In the genomic region with DNA sequence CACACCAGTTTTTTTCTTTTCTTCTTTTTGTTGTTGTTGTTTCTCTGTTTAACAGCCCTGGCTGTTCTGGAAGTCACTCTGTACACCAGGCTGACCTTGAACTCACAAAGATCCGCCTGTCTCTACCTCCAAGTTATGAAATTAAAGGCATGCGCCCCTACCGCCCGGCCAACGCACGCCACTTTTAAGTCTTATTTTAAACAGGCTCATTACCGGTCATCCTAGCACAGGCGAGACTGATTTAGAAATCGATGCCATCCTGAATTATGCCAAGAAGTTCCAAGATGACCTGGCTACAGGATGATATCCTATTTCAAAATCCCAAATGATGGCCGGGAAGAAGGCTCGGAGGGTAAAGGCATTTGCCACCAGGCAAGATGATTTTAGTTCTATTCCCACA, we compare ENCODE assay signal across 8 mouse cellular contexts. TPM values are rescaled to one million over a fixed set of nuclear protein-coding genes. Genes with fewer than 3 reads are reported as not detected.
A peak's percentile ranks its signal among the peaks of the same experiment; 100 is the strongest.
DNase-seq lines count a peak whose midpoint lies in the region.

A gene (plus strand): TSS at position 33 of the 400 bp plus-strand sequence.

- 84% methylated on average over 11 of the region's 11 CpGs for WGBS in embryonic facial prominence, embryonic 10.5 days
- WGBS in large intestine, adult 2 months, result 45% methylated on average over 11 of the region's 11 CpGs

- no peaks in the 10 kb centered on the region for H3K27me3 ChIP-seq in embryonic facial prominence, embryonic 10.5 days (replicated peaks; ENCODE audit: low read depth, poor library complexity, severe bottlenecking)

- H3K9me3 ChIP-seq in embryonic facial prominence, embryonic 10.5 days, result no peaks in the 10 kb centered on the region

- DNase-seq in urinary bladder, adult 2 months (ENCODE audit: low spot score), result no peak
- DNase-seq in urinary bladder, postnatal 25 days (ENCODE audit: low spot score), result no peak
- DNase-seq in embryonic facial prominence, embryonic 10.5 days (ENCODE audit: low spot score), result no peak
- DNase-seq in heart, adult 8-10 months (ENCODE audit: low spot score), result no peak
- DNase-seq in large intestine, adult 2 months (ENCODE audit: low read depth, low spot score), result no peak
- DNase-seq in lung, postnatal 10 days, result peak; percentile 47
- DNase-seq in spleen, postnatal 10 days (ENCODE audit: low spot score in 2 of 2), result peak; percentile 68 to 83
- no peak for DNase-seq in right cerebral cortex, adult 18-20 months

- peak within 1 kb of the TSS; percentile 100 for H3K27ac ChIP-seq in embryonic facial prominence, embryonic 10.5 days (replicated peaks)

- peaks cover 33% of the 10 kb centered on the region for H3K36me3 ChIP-seq in embryonic facial prominence, embryonic 10.5 days (replicated peaks)

- H3K4me3 ChIP-seq in embryonic facial prominence, embryonic 10.5 days, result peak within 1 kb of the TSS; percentile 99

- peaks cover 13% of the 10 kb centered on the region for H3K4me1 ChIP-seq in embryonic facial prominence, embryonic 10.5 days

RNA-seq across cellular contexts. Expression of the gene that starts here (rescaled TPM):
- 22.0 and 22.2 TPM in 2 replicates for polyA plus RNA-seq in urinary bladder, adult 2 months (2012; rRNA removed)
- polyA plus RNA-seq in embryonic facial prominence, embryonic 10.5 days (2016; fragmentation: Nextera tagmentation; extraction: Ambion mirVana), result 45.2 and 47.3 TPM in 2 replicates
- total RNA-seq in heart, adult 8-10 months (2022), result 10 to 100 TPM; 31.0 to 34.9 (median 33.1) TPM
- polyA plus RNA-seq in large intestine, adult 2 months (2012; rRNA removed), result 13.4 and 22.8 TPM in 2 replicates

Comparison
In these comparisons a context has a peak if more than half of its experiments do, and no peak if none do; other contexts are left out.
1. DNase-seq: peak in lung, postnatal 10 days (single experiment) and spleen, postnatal 10 days (2 of 2); none in urinary bladder, adult 2 months (single experiment), urinary bladder, postnatal 25 days (single experiment), embryonic facial prominence, embryonic 10.5 days (single experiment), heart, adult 8-10 months (single experiment), large intestine, adult 2 months (single experiment) and right cerebral cortex, adult 18-20 months (single experiment).